Mouse (Mus musculus): Measurements from ENCODE around the gene Rtl8b.
"Not testable (repeated sequence)": the region's sequence is repeated elsewhere in the genome, so short reads cannot be mapped to it uniquely, and the experiment has no call there.

Gene Rtl8b

GRCm38 (mm10) chrX:53670294-53670693 lies at the start of gene Rtl8b:
Gene Rtl8b, minus strand, starts transcription at chrX:53670408.
- DNase-seq = peak; percentile 90

- peak; percentile 80 for DNase-seq
These were observed 46.3 kb upstream of the Rtl8b start for GRCm38 (mm10) chrX:53716323-53717182.

GRCm38 (mm10) chrX:53715942-53716322 lies 45.7 kb upstream of the Rtl8b start:
- no peak for DNase-seq

- no peak for DNase-seq
These were observed 32.5 kb upstream of the Rtl8b start for GRCm38 (mm10) chrX:53702673-53703072.

- DNase-seq = no peak
These were observed 29.0 kb upstream of the Rtl8b start for GRCm38 (mm10) chrX:53699225-53699624.

- no peak for DNase-seq
These were observed 24.0 kb upstream of the Rtl8b start for GRCm38 (mm10) chrX:53694008-53694777.

GRCm38 (mm10) chrX:53693141-53693540 lies 22.9 kb upstream of the Rtl8b start:
- DNase-seq = no peak

GRCm38 (mm10) chrX:53692065-53692464 lies 21.9 kb upstream of the Rtl8b start:
- DNase-seq = no peak

GRCm38 (mm10) chrX:53684676-53685075 lies 14.5 kb upstream of the Rtl8b start:
- DNase-seq = not testable (repeated sequence)

GRCm38 (mm10) chrX:53682650-53683049 lies 12.4 kb upstream of the Rtl8b start:
- DNase-seq = not testable (repeated sequence)

GRCm38 (mm10) chrX:53676943-53677342 lies 6.7 kb upstream of the Rtl8b start:
- peak; percentile 40 for DNase-seq

GRCm38 (mm10) chrX:53670696-53671095 lies 488 bp upstream of the Rtl8b start:
- not testable (repeated sequence) for DNase-seq

GRCm38 (mm10) chrX:53669557-53670270 lies 494 bp downstream of the Rtl8b start:
- DNase-seq = not testable (repeated sequence)

- DNase-seq = not testable (repeated sequence)
These were observed 17.3 kb downstream of the Rtl8b start for GRCm38 (mm10) chrX:53652917-53653316.

- DNase-seq = no peak
These were observed 24.3 kb downstream of the Rtl8b start for GRCm38 (mm10) chrX:53645885-53646284.

GRCm38 (mm10) chrX:53642980-53643961 lies 26.9 kb downstream of the Rtl8b start, which contains the start of gene Rtl8a:
Gene Rtl8a, minus strand, starts transcription at chrX:53643682.
- DNase-seq = peak; percentile 84

GRCm38 (mm10) chrX:53642604-53642979 lies 27.6 kb downstream of the Rtl8b start:
- DNase-seq = peak; percentile 19

GRCm38 (mm10) chrX:53638107-53638506 lies 32.1 kb downstream of the Rtl8b start:
- not testable (repeated sequence) for DNase-seq

Data from cerebellum, adult 11-12 months (tissue).